Mouse (Mus musculus) inflammation-experienced regulatory T-cells (primary cell): ENCODE measurements around the gene Pithd1. TPM values are rescaled to one million over a fixed set of nuclear protein-coding genes. Genes with fewer than 3 reads are reported as not detected.

Experiments used
- polyA plus RNA-seq, 2 experiments: library from polyadenylated mRNA; unstranded; fragments of 100-300 nt; shearing (Covaris generic); gene quantifications; one replicate each; pipeline ENCODE4 v1.2.1; 2017

Pithd1 gene
- 10 to 100 TPM; 68.2 to 78.0 TPM for polyA plus RNA-seq

GRCm38 (mm10) chr4:135986943-135987710 is at the start of gene Pithd1:
TSS of gene Pithd1 (minus strand) at chr4:135987264.

GRCm38 (mm10) chr4:136021549-136022047 is 34.5 kb upstream of the Pithd1 start, which contains the start of gene Eloa:
TSS of gene Eloa (minus strand) at chr4:136021763.

GRCm38 (mm10) chr4:135972556-135972906 is 14.5 kb downstream of the Pithd1 start, which contains the start of gene Lypla2:
TSS of gene Lypla2 (minus strand) at chr4:135972626.

GRCm38 (mm10) chr4:135963457-135964193 is 23.4 kb downstream of the Pithd1 start, which contains the start of gene Gale:
TSS of gene Gale (plus strand) at chr4:135963727.

GRCm38 (mm10) chr4:135946278-135946658 is 40.8 kb downstream of the Pithd1 start, which contains the start of gene Hmgcl:
TSS of gene Hmgcl (plus strand) at chr4:135946448.

Other genes with a start within 250 kb of the Pithd1 start
- 1 to 10 TPM in 1 of 2 experiments, not detected in 1; 1.1 TPM for gene Myom3, start 227.5 kb downstream of the Pithd1 start, polyA plus RNA-seq
- 100 to 1,000 TPM; 116 to 134 TPM for gene Srsf10, start 131.5 kb downstream of the Pithd1 start, polyA plus RNA-seq
- gene Pnrc2, start 113.4 kb downstream of the Pithd1 start, polyA plus RNA-seq, result 100 to 1,000 TPM; 194 to 197 TPM
- 10 to 100 TPM; 13.2 to 14.8 TPM for gene Cnr2, start 91.9 kb downstream of the Pithd1 start, polyA plus RNA-seq
- 100 to 1,000 TPM in 1 of 2 experiments, 10 to 100 TPM in 1; 74.6 to 101 TPM for gene Fuca1, start 66.5 kb downstream of the Pithd1 start, polyA plus RNA-seq
- gene Hmgcl, start 40.8 kb downstream of the Pithd1 start, polyA plus RNA-seq, result 10 to 100 TPM; 69.9 to 82.9 TPM
- gene Gale, start 23.5 kb downstream of the Pithd1 start, polyA plus RNA-seq, result 10 to 100 TPM; 20.6 to 40.7 TPM
- 100 to 1,000 TPM; 306 to 344 TPM for gene Lypla2, start 14.6 kb downstream of the Pithd1 start, polyA plus RNA-seq
- gene Eloa, start 34.5 kb upstream of the Pithd1 start, polyA plus RNA-seq, result 10 to 100 TPM; 61.6 to 61.8 TPM
- 100 to 1,000 TPM; 254 to 257 TPM for gene Rpl11, start 66.2 kb upstream of the Pithd1 start, polyA plus RNA-seq
- 100 to 1,000 TPM; 145 to 201 TPM for gene Id3, start 156.2 kb upstream of the Pithd1 start, polyA plus RNA-seq
- 10 to 100 TPM; 13.7 to 15.3 TPM for gene E2f2, start 185.1 kb upstream of the Pithd1 start, polyA plus RNA-seq
- gene Asap3, start 219.1 kb upstream of the Pithd1 start, polyA plus RNA-seq, result 1 to 10 TPM in 1 of 2 experiments, under 1 TPM in 1; 0.41 to 1.1 TPM